Mouse (Mus musculus): Measurements from ENCODE around the gene Prdx1.
"Not testable (repeated sequence)": the region's sequence is repeated elsewhere in the genome, so short reads cannot be mapped to it uniquely, and the experiment has no call there.

Gene Prdx1

GRCm38 (mm10) chr4:116677808-116678207 lies 7.5 kb upstream of the Prdx1 start:
- no peak for DNase-seq (ENCODE audit: low read depth, low spot score)

GRCm38 (mm10) chr4:116679141-116679540 lies 6.2 kb upstream of the Prdx1 start:
- no peak for DNase-seq (ENCODE audit: low read depth, low spot score)

GRCm38 (mm10) chr4:116680521-116680920 lies 4.8 kb upstream of the Prdx1 start:
- not testable (repeated sequence) for DNase-seq (ENCODE audit: low read depth, low spot score)

GRCm38 (mm10) chr4:116683957-116684356 lies 1.4 kb upstream of the Prdx1 start:
- DNase-seq (ENCODE audit: low read depth, low spot score): no peak

- no peak for DNase-seq (ENCODE audit: low read depth, low spot score)
These were observed 679 bp upstream of the Prdx1 start for GRCm38 (mm10) chr4:116684665-116685064.

- no peak for DNase-seq (ENCODE audit: low read depth, low spot score)
These were observed 1.7 kb downstream of the Prdx1 start for GRCm38 (mm10) chr4:116687041-116687440.

GRCm38 (mm10) chr4:116689309-116689876 lies 4.0 kb downstream of the Prdx1 start:
- no peak for DNase-seq (ENCODE audit: low read depth, low spot score)

GRCm38 (mm10) chr4:116692146-116692545 lies 6.8 kb downstream of the Prdx1 start:
- no peak for DNase-seq (ENCODE audit: low read depth, low spot score)

- peak; percentile 67 for DNase-seq (ENCODE audit: low read depth, low spot score)
These were observed 8.4 kb downstream of the Prdx1 start for GRCm38 (mm10) chr4:116693785-116694184.

- no peak for DNase-seq (ENCODE audit: low read depth, low spot score)
These were observed 13.5 kb downstream of the Prdx1 start for GRCm38 (mm10) chr4:116698693-116699342.

GRCm38 (mm10) chr4:116700964-116701363 lies 15.6 kb downstream of the Prdx1 start:
- no peak for DNase-seq (ENCODE audit: low read depth, low spot score)

- DNase-seq (ENCODE audit: low read depth, low spot score): peak; percentile 69
These were observed 18.5 kb downstream of the Prdx1 start for GRCm38 (mm10) chr4:116703804-116704203.

GRCm38 (mm10) chr4:116707666-116708065 lies 22.3 kb downstream of the Prdx1 start:
- DNase-seq (ENCODE audit: low read depth, low spot score): peak; percentile 86

GRCm38 (mm10) chr4:116708201-116708764 lies 22.9 kb downstream of the Prdx1 start, which contains the start of the genes Mmachc and Ccdc163:
Mmachc (minus strand) TSS chr4:116708406.
Ccdc163 (plus strand) TSS chr4:116708509.
- DNase-seq (ENCODE audit: low read depth, low spot score): peak; percentile 100

- DNase-seq (ENCODE audit: low read depth, low spot score): no peak
These were observed 23.5 kb downstream of the Prdx1 start for GRCm38 (mm10) chr4:116708791-116709390.

- no peak for DNase-seq (ENCODE audit: low read depth, low spot score)
These were observed 24.8 kb downstream of the Prdx1 start for GRCm38 (mm10) chr4:116710154-116710553.

GRCm38 (mm10) chr4:116712536-116712935 lies 27.2 kb downstream of the Prdx1 start:
- DNase-seq (ENCODE audit: low read depth, low spot score): peak; percentile 55

GRCm38 (mm10) chr4:116719396-116719795 lies 34.1 kb downstream of the Prdx1 start:
- peak; percentile 92 for DNase-seq (ENCODE audit: low read depth, low spot score)

- DNase-seq (ENCODE audit: low read depth, low spot score): peak; percentile 99
These were observed 35.2 kb downstream of the Prdx1 start, which contains the start of gene Tesk2 for GRCm38 (mm10) chr4:116720343-116721097. Tesk2 (plus strand) TSS chr4:116720948.

GRCm38 (mm10) chr4:116721098-116721628 lies 35.8 kb downstream of the Prdx1 start:
- DNase-seq (ENCODE audit: low read depth, low spot score): no peak

GRCm38 (mm10) chr4:116722230-116722629 lies 36.9 kb downstream of the Prdx1 start:
- peak; percentile 17 for DNase-seq (ENCODE audit: low read depth, low spot score)
